Mouse (Mus musculus): Measurements from ENCODE around the gene Zfp541.

DNA sequence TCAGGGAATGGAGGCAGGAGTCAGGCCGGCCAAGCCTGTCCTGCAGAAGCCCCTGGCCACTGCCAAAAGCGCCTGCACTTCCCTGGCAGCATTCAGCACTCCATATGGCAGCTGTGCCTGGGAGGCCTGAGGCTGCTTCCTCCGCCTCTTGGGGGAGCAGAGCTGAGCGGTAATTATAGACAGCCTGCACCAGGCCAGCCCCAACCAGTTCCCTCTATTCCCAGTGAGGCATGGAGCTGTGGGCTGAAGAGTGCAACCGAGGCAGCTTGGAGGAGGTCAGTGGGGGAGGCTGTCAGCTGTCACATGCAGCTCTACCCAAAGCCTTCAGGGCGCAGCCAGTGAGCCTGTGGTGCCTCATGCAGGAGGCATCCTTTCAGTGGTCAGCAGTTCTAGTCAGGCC, 42.1 kb downstream of the Zfp541 start:
- no peak for TF ChIP-seq CTCF (IDR thresholded peaks at IDR 0.05; ENCODE audit: low read depth, low read length)
- no peak for TF ChIP-seq POLR2A (IDR thresholded peaks at IDR 0.05; ENCODE audit: extremely low read depth, insufficient read depth, low read length)
